Mouse (Mus musculus) adrenal gland, adult 8-10 months (tissue): ENCODE measurements around the gene Kif24. TPM values are rescaled to one million over a fixed set of nuclear protein-coding genes. Genes with fewer than 3 reads are reported as not detected.

Experiments used
- DNase-seq: peaks from one replicate; pipeline ENCODE4 v3.0.0; 2022
- total RNA-seq, 4 experiments: library from RNA; stranded (reverse); gene quantifications; 2 replicates each; pipeline ENCODE4 v1.2.4; 2022

The Kif24 gene
- total RNA-seq, 4 experiments from 2014 or later: 1.5 to 3.2 (median 2.0) TPM

- DNase-seq: no peak
These were observed 63.5 kb downstream of the Kif24 start for GRCm38 (mm10) chr4:41401167-41401566.

GRCm38 (mm10) chr4:41399904-41400303 is 64.8 kb downstream of the Kif24 start:
- DNase-seq: no peak

DNA sequence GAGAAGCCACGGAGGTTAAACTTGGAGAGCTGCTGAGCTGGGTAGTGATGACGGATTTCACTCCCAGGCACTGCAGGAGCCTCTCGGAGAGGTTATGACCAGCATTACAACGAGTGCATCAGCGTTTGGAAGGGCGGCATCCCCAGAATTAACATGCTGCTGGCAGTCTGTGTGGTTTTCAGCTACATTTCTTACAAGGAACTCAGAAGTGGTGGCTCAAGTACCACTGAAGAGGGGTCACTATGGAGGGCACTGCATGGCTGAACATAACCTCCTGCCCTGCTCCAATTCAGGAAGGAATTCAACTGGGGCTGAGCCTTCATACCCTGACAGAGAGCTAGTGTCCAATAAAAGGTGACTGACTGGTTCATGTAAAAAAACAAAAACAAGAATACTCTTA is 66.3 kb downstream of the Kif24 start:
- DNase-seq: no peak

GRCm38 (mm10) chr4:41394651-41395050 is 70.0 kb downstream of the Kif24 start:
- peak; percentile 35 for DNase-seq

DNA sequence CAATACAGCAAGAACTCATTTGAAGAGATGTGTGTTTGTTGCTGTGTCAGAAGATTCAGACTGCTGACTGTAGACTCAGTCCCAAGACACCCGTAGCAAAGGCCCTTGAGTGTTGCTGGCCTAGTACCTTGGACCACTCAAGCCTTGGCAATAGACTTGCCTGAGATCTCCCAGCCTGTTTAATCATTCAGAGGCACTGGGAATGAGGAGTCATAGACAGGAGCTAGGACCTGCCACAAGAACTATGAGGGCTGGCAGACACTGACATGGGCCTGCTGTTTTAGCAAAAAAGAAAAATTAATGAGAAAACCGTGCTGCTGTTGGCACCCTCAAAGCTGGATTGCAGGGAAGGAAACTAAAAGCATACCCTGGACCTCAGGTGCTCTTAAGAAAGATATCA is 73.7 kb downstream of the Kif24 start:
- no peak for DNase-seq

DNA sequence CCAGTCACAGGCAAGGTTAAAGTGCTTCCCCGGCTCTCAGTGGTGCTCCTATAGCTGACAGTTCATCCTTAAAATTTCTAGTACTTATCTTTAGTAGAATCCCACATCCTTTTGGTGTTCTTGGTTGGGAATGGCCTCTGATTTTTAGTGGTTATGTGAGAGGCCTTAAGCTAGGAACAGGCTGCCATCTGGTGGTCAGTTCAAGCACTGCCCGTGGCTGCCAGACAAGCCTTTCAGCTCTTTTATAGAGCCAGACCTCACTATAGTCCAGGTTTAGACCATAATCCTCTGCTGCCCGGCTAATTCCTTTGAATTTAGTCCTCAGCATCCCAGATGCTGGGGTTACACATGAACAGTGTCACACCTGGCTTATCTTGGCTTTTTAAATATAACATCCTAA is 74.6 kb downstream of the Kif24 start:
- peak; percentile 51 for DNase-seq

- DNase-seq: no peak
These were observed 75.4 kb downstream of the Kif24 start for GRCm38 (mm10) chr4:41389240-41389639.

DNA sequence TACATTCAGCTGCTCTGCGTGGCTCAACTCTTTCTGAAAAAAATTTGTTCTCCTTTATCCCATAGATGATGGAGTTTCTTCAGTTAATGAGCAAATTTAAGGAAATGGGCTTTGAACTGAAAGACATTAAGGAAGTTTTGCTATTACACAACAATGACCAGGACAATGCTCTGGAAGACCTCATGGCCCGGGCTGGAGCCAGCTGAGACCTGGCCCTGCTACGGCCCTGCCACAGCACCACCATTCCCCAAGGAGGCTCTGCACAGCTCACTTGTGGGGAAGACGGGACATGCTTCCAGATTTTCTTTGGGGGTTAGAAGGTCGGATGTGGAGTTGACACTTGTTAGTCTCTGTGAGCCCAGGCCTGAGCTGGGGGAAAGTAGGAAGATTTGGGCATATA is 76.1 kb downstream of the Kif24 start:
- DNase-seq: no peak

DNA sequence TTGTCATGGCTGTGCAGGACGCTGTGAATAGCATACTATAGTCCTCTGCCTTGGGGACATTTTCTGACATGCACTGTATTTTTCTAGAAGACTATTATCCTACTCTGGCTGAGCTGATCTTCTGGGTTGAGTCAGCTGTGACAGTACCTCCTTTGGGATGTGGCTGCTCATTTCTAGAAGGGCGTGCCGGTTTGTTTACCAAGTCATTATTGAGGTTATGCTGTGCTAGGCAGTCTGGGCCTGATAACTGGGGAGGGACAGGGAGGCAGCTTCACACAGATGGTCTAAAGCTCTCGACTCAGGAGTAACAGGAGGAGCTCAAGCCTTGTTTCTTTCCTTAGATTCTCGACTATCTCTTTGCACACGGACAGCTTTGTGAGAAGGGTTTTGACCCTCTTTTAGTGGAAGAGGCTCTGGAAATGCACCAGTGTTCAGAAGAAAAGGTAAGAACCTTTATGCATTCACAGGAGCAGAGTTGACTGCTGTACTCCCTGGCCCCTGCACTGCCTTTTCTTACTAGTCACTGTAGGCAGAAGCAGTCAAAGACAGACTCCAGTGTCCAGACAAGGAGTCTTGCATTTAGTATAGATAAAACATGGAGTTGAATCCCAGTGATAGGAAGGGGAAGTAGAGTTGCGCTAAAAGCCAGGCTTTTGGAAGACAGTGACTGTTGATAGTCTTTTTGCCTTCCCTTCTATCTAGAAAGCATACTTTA is 76.8 kb downstream of the Kif24 start:
- DNase-seq: no peak

GRCm38 (mm10) chr4:41386412-41386975 is 78.2 kb downstream of the Kif24 start:
- no peak for DNase-seq

- no peak for DNase-seq
These were observed 83.3 kb downstream of the Kif24 start for GRCm38 (mm10) chr4:41381213-41381950.

GRCm38 (mm10) chr4:41377567-41377966 is 87.1 kb downstream of the Kif24 start:
- DNase-seq: no peak

GRCm38 (mm10) chr4:41369702-41370437 is 94.8 kb downstream of the Kif24 start:
- DNase-seq: no peak

DNA sequence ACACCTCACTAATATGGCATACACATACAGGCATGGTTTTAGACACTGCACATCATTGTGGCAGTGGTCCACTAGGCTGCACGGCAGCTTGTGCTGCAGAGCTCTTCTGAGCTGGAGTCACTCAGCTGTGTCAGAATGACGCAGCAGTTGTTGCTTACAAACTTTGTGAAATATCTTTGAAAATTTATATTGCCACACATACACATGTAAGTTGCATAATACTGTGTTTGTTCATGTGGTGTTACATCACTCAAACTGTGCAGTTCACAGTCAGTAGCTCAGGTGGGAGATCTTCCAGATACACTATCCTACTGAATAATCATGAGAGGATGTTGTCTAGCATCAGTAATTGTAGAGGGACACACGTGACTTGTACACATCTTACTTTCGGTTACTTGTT is 96.5 kb downstream of the Kif24 start:
- peak; percentile 9 for DNase-seq

DNA sequence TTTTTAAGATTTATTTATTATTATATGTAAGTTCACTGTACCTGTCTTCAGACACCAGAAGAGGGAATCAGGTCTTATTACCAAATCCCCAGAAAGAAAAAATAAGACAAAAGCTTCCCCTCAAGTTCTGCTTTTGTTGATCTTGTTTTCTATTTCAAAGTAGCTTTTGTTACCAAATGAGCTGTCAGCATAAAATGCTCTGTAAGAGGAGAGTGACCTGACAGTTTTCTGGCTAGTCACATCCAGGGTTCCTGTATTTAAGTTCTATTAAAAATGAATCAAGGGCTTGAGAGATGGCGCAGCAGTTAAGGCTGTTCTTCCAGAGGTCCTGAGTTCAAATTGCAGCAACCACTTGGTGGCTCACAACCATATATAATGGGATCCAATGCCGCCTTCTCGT is 103.6 kb downstream of the Kif24 start:
- DNase-seq: no peak

- no peak for DNase-seq
These were observed 105.3 kb downstream of the Kif24 start for GRCm38 (mm10) chr4:41359358-41359757.

DNA sequence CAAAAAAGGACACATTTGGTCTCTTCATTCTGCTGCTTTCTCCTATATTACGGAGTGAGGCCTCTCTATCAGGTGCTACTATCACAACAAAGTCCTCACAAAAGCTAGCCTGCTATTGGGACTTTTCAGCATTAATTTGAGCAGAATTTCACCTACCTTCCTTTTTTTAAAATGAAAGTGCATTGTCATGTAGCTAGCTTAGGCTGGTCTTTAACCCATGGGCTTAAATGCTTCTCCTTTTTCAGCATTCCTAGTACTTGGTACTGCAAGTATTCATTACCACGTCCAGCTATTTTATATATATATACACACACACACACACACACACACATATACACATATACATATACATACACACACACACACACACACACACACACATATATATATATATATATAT is 106.0 kb downstream of the Kif24 start:
- DNase-seq: no peak

DNA sequence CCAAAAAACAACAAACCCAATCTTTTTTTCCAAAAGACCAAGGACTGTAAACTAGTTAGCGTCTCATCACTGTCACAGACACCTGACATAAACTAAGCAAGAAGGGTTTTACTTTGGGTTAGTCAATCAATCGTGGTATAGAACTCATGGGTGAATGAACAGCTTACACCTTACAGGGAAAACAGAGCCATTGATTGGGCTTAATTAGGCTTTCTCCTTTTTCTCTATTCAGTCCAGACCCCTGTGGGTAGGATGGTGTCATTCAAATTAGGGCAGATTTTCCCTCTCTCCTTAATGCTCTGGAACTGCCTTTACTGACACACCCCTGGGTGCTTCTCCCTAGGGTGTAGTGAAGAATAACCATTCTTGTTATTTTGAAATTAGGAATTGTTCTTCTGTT is 107.5 kb downstream of the Kif24 start:
- DNase-seq: no peak

- DNase-seq: no peak
These were observed 111.4 kb downstream of the Kif24 start for GRCm38 (mm10) chr4:41353265-41353664.

- no peak for DNase-seq
These were observed 111.9 kb downstream of the Kif24 start for GRCm38 (mm10) chr4:41352758-41353157.

DNA sequence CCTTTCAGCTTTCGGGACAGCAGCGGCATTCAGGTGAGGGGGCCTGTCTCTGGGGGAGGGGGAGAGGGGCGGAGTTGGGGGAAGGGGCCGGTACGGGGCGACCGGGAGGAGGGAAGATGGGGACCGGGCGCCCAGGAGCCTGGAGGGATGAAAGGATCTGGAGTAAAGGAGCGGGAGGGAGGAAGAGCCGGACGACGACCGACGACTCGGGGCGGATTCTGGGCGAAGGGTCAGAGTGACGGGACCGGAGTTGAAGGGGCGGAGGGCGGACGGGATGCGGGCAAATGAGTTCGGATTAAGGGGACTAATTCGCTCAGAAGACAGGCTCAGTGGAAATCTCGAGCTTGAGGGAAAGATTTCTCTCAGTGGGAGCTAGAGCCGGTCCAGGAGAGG is 115.5 kb downstream of the Kif24 start:
- no peak for DNase-seq

GRCm38 (mm10) chr4:41348584-41349198 is 116.0 kb downstream of the Kif24 start, which contains the start of gene Ubap1:
Gene Ubap1, plus strand, starts transcription at chr4:41348996.
- peak; percentile 93 for DNase-seq

GRCm38 (mm10) chr4:41347839-41348238 is 116.8 kb downstream of the Kif24 start:
- no peak for DNase-seq
